Mouse (Mus musculus) layer of hippocampus, postnatal 25 days (tissue): ENCODE results near the gene Hivep1. TPM values are rescaled to one million over a fixed set of nuclear protein-coding genes. Genes with fewer than 3 reads are reported as not detected.

Experiments used
- DNase-seq, 2 experiments: peaks; one replicate each; pipeline ENCODE4 v3.0.0; 2022; ENCODE audit warnings: mixed read lengths in 2 of 2, low spot score in 1 of 2; ENCODE audit errors: extremely low spot score in 1 of 2
- total RNA-seq, 2 experiments: library from RNA; stranded (reverse); gene quantifications; 2 replicates each; pipeline ENCODE4 v1.2.3; 2021

Hivep1 gene
- total RNA-seq, 2 experiments from 2014 or later = 23.3 to 28.0 TPM

DNA sequence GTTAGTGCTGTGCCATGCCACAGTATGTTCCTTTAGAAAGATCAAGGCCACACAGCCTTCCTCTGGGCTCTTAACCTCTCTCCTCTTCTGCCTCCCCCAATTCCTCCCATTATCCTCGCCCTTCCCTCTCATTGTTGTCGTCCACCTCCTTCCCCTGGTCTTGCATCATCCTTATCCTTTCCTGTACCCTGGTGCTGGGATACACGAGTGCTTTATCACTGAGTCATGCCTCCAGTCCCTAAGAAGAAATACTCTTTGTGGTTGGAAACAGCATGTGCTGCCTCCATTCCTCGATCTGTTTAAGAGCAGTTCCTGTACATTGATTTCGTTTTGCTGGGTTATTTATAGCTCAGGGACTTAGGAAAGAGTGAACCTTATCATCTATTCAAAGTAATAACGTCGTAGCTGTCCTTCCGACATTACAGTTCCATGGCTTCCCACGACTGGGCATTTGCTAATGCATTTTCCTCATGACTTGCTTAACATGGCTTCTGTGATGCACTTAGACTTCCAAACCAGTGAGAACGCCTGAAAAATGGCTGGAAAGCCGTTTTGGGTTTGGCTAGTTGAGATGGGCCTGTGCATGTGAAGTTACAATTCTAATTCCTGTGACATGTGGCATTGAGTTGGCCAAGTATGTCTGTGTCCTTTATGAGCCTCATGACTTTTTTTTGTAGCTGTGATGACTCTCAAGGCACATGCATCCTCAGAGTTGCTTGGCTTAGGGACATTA, 56.8 kb downstream of the Hivep1 start:
- DNase-seq = no peak

DNA sequence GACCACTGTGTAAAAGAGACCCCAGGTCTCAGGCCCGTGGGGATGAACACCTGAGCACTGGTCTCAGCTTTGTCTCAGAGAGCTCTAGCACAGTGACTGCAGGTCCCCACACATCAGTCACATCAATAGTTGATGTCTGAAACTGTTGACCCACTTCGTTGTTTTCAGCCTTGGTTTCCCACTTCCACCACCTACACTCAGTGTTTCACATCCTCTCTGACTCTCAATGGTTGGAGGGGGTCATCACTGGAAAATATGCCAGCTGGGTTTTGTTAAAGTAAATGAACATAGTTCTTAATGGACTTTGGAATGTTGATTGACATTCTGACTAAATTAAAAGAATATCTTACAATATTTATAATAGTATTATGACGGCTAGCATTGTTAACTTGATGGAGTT, 58.6 kb downstream of the Hivep1 start:
- no peak for DNase-seq

- no peak for DNase-seq
These were observed 60.2 kb downstream of the Hivep1 start for GRCm38 (mm10) chr13:42112071-42112470.

GRCm38 (mm10) chr13:42112748-42113147, 60.9 kb downstream of the Hivep1 start:
- no peak for DNase-seq

DNA sequence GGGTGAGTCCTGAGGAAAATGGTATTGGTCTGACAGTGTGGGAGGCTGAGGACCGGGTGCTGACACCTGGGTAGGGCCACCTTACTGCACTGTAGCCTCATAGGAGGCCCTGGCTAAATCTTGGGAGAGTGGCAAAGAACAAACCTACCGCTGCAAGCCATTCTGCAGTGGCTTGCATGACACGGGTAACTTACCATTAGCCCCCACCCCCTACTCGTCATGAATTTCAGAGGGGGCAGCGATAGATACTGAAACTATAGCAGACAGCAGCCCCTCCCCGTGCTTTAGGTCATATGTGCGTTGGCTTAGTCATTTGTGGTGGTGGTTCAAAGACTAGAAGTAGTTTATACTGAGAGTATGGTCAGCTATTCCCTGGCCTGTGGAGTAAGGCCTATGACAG, 61.8 kb downstream of the Hivep1 start:
- no peak for DNase-seq

- no peak for DNase-seq
These were observed 64.5 kb downstream of the Hivep1 start for GRCm38 (mm10) chr13:42116301-42116700.

- DNase-seq = no peak
These were observed 67.2 kb downstream of the Hivep1 start for GRCm38 (mm10) chr13:42119062-42119461.

DNA sequence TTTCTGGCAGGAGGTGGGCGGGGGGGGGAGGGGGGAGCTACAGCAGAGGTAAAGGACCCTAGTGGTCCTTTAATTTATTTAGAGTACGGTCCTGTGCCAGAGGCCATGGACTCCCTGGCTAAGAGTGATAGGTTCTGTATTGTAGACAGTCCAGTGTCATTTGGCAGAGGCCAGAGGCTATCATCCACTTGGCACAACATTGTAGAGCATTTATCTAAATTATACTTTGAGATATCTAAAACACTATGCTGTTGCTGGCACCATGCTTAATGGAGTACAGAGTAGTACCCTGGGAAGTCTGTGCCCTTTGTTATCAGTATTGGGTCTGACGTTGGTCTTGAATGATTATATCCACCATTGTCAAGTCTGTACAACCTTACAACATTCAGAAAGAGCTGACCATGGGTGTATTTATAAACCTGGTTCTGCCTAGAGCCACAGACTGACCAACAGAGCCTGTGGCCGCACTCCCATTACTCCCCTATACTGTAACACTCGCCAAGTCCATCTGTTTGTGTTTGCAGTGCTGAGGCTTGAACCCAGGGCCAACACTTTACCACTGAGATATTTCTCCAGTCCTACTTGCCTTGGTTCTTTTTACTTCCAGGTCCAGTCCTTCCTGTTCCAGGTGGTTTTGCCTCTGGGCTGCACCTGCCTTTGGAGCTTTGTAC, 69.4 kb downstream of the Hivep1 start:
- no peak for DNase-seq

- DNase-seq = no peak
These were observed 70.2 kb downstream of the Hivep1 start for GRCm38 (mm10) chr13:42121777-42122682.

- no peak for DNase-seq
These were observed 92.8 kb downstream of the Hivep1 start for GRCm38 (mm10) chr13:42144627-42145026.

DNA sequence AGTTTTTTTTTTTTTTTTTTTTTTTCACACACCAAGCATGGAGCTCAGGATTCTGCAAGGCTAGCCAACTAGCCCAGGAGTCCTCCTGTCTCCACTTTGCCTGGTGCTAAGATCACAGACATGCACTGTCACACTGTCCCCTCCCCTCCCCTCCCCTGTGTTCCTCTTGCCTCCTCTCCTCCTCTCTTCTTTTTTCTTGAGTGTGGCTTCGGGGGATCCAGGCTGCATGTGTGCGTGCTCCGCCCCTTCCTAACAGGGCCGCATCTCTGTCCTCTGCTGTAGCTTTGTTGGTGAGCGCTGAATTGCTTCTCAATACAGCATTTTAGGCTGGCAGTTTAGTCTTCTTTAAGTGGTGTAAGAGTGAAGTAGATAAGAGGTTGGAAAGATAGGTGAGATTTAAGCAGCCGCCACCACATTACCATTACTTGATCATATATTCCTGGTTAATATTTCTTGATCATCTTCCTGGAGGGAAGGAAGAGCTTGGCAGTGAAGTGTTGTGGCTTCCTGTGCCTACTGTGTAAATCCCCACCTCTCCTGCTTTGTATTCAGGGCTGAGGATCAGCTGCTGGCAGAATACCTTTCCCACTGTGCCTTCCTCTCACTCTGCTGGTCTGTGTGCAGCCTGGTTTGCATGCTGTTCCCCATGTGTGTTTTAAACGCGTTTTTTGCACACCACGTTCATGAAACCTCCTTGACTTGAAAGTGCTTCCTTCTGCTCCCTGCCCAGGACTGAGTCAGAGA, 97.7 kb downstream of the Hivep1 start:
- no peak for DNase-seq

DNA sequence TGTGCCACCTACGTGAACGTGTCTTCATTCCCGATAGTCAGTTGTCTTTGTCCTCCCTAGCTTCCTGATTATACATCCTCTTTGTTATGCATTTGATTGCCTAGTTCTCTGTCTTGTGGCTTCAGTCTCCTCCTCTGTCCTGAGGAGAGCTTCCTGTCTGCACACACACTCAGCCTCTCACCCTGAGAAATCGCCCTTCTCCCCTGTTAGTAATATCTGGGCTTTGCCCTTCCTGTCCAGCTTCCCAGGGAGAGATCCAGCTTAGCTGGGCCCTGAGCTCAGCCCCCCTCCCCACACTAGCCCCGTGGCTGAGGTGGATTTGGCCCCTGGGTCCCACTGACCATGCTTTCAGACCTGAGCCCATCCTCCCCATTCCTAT, 98.2 kb downstream of the Hivep1 start:
- no peak for DNase-seq

- DNase-seq = no peak
These were observed 98.8 kb downstream of the Hivep1 start for GRCm38 (mm10) chr13:42150462-42151127.

DNA sequence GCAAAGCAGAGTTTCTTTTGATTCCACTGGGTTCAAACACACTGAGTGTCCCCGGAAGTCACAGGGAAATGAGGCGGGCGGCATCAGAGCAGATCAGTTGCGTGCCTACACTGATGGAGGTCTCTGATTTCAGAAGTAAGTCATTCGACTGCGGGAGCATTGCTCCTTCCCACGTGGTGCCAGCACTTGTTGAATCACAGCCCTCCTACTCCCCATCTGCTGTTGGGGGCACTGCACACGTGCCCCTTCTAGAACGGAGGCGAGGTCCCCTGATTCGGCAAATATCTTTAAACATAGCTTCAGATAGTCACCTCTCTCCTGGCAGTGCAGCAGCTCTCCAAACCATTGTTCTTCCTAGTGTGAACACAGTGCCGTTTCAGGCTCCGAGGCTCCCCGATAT, 106.4 kb downstream of the Hivep1 start:
- no peak for DNase-seq

GRCm38 (mm10) chr13:42159416-42160185, 107.8 kb downstream of the Hivep1 start:
- no peak for DNase-seq

DNA sequence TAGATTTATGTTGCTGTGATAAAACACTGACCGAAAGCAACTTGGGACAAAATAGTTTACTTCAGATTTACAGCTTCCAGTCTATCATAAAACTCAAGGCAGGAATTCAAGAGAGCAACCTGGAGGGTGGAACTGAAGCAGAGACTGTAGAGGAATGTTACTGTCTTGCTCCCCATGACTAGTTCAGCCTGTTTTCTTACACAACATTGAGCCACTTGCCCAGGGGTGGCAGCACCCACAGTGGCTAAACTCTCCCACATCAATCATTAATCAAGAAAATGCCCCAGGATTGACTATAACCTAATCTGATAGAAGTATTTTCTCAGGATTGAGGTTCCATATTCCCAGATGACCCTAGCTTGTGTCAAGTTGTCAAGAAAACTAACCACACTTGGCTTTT, 119.0 kb downstream of the Hivep1 start:
- no peak for DNase-seq

- DNase-seq = peak in 1 of 2 experiments; percentile 41
These were observed 123.1 kb downstream of the Hivep1 start for GRCm38 (mm10) chr13:42174827-42175420.

DNA sequence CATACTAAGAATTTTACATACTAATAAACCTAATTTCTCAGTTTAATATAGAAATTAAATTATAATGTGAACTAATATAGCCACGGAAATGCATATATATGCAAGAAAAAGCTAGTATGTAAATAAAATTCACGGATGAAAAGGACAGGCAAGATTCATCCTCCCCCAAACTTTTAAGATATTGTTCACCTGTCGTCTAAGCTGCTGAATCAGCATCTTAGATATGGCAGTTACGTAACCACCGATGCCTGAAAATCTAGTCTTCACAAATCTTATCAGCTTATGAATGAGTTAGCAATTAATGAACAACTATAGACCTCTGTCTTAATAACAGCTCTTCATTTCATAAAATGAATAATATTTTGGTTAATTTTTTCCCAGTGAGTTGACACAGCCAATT, 130.8 kb downstream of the Hivep1 start:
- DNase-seq = no peak

DNA sequence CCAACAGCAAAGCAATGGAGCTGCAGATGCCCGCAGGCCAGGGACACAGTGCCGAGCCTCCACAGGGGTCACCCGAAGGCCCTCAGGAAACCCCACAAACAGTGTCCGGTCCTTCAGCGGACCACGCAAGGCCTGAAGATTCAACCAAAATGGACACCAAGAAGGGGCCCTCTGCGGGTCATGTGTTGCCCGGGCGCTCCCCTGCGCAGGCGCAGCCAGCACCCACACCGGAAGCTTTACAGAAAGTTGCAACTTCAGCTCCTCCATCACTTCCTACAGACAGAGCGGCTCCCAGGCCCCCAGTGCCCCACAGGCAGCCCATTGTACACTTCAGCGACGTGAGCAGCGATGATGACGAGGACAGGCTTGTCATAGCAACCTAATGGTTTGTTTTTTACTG, 132.3 kb downstream of the Hivep1 start:
- DNase-seq = no peak
